Mouse (Mus musculus): Measurements from ENCODE around the gene Cda.

GRCm38 (mm10) chr4:138301271-138301780 lies 66.5 kb downstream of the Cda start:
- TF ChIP-seq CTCF (IDR thresholded peaks at IDR 0.05; ENCODE audit: low read depth) (no peak), EP300 (IDR thresholded peaks at IDR 0.05; ENCODE audit: low read depth) (no peak)
